Mouse (Mus musculus) megakaryocyte, adult 5-6 weeks (primary cell): ENCODE results near the gene Serinc2. TPM values are rescaled to one million over a fixed set of nuclear protein-coding genes. Genes with fewer than 3 reads are reported as not detected.
"Not testable (repeated sequence)": the region's sequence is repeated elsewhere in the genome, so short reads cannot be mapped to it uniquely, and the experiment has no call there.

Experiments used
- ATAC-seq: 2 replicates; pipeline ENCODE4 v1.8.0; 2016; ENCODE audit warnings: mild to moderate bottlenecking, inconsistent platforms; ENCODE audit not compliant: poor library complexity, severe bottlenecking
- total RNA-seq, 2 experiments: library from RNA; stranded (forward) in 1 of 2; stranded (reverse) in 1 of 2; fragments of 153-499, 151-499 nt in 1 of 2; fragments of 221-1000, 200-1000 nt in 1 of 2; gene quantifications; 2 replicates each; pipeline versions ENCODE4 v1.2.3 to v1.2.4; 2015 to 2017

The Serinc2 gene
- total RNA-seq, 2 experiments from 2014 or later, result 0.27 TPM; not detected in 1

GRCm38 (mm10) chr4:130266601-130267000, 12.4 kb downstream of the Serinc2 start:
- ATAC-seq, result peak; percentile 48

GRCm38 (mm10) chr4:130264698-130265349, 14.2 kb downstream of the Serinc2 start:
- ATAC-seq, result peak; percentile 84

- ATAC-seq, result no peak
Measured at GRCm38 (mm10) chr4:130264131-130264530, 14.9 kb downstream of the Serinc2 start.

- no peak for ATAC-seq
Measured at GRCm38 (mm10) chr4:130260406-130260805, 18.6 kb downstream of the Serinc2 start.

GRCm38 (mm10) chr4:130252441-130253157, 26.4 kb downstream of the Serinc2 start:
- ATAC-seq, result peak; percentile 52

- no peak for ATAC-seq
Measured at GRCm38 (mm10) chr4:130251763-130252162, 27.2 kb downstream of the Serinc2 start.

- 0 out of 2 replicates have a peak, but pooled peaks have one; percentile 21 for ATAC-seq
Measured at GRCm38 (mm10) chr4:130251172-130251705, 27.8 kb downstream of the Serinc2 start.

GRCm38 (mm10) chr4:130248636-130249035, 30.4 kb downstream of the Serinc2 start:
- no peak for ATAC-seq

- ATAC-seq, result peak; percentile 49; the same call in 1 of the 2 replicates
Measured at GRCm38 (mm10) chr4:130246132-130246531, 32.9 kb downstream of the Serinc2 start.

GRCm38 (mm10) chr4:130244749-130245148, 34.3 kb downstream of the Serinc2 start:
- ATAC-seq, result no peak

GRCm38 (mm10) chr4:130243621-130244020, 35.4 kb downstream of the Serinc2 start:
- not testable (repeated sequence) for ATAC-seq

GRCm38 (mm10) chr4:130242956-130243355, 36.0 kb downstream of the Serinc2 start:
- ATAC-seq, result no peak

GRCm38 (mm10) chr4:130240695-130241094, 38.3 kb downstream of the Serinc2 start:
- ATAC-seq, result no peak

GRCm38 (mm10) chr4:130237607-130238006, 41.4 kb downstream of the Serinc2 start:
- ATAC-seq, result no peak

GRCm38 (mm10) chr4:130236361-130236760, 42.6 kb downstream of the Serinc2 start:
- no peak for ATAC-seq

GRCm38 (mm10) chr4:130224071-130224470, 54.9 kb downstream of the Serinc2 start:
- ATAC-seq, result no peak

- ATAC-seq, result no peak
Measured at GRCm38 (mm10) chr4:130222179-130222578, 56.8 kb downstream of the Serinc2 start, which contains the start of gene Gm853. Gene Gm853, minus strand, starts transcription at chr4:130222401.

- ATAC-seq, result no peak
Measured at GRCm38 (mm10) chr4:130220176-130220575, 58.8 kb downstream of the Serinc2 start.

GRCm38 (mm10) chr4:130215392-130215791, 63.6 kb downstream of the Serinc2 start:
- no peak for ATAC-seq

- ATAC-seq, result no peak
Measured at GRCm38 (mm10) chr4:130213857-130214256, 65.1 kb downstream of the Serinc2 start.

- no peak for ATAC-seq
Measured at GRCm38 (mm10) chr4:130213197-130213596, 65.8 kb downstream of the Serinc2 start.

- no peak for ATAC-seq
Measured at GRCm38 (mm10) chr4:130212421-130212820, 66.6 kb downstream of the Serinc2 start.
